Mouse (Mus musculus): ENCODE measurements around the gene Gm5890.
"Not testable (repeated sequence)": the region's sequence is repeated elsewhere in the genome, so short reads cannot be mapped to it uniquely, and the experiment has no call there.

The Gm5890 gene

DNA sequence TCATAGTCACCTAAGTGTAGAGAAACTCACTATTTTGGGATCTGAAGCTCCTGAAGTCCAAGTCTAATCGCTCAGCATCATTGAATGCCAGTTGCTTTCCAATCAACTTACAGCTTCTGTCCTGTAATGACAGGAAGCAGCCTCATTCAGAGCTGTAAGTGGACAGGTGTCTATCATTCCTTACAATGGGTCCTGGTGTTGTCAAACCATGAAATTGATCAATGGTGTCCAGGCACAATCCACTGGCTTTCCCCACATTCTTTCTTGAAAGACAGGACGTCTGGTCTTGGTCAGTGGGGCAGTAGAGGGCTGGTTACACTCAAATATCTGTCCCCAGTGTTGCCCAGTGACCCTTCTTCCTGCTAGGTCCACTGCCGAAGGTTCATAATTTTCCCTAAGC is at the start of gene Gm5890:
TSS of gene Gm5890 (minus strand) at position 101 of the 400 bp plus-strand sequence.
- in situ Hi-C loops (cut with MboI; ENCODE audit: unreplicated experiment in 2 of 2) = not testable (repeated sequence)

DNA sequence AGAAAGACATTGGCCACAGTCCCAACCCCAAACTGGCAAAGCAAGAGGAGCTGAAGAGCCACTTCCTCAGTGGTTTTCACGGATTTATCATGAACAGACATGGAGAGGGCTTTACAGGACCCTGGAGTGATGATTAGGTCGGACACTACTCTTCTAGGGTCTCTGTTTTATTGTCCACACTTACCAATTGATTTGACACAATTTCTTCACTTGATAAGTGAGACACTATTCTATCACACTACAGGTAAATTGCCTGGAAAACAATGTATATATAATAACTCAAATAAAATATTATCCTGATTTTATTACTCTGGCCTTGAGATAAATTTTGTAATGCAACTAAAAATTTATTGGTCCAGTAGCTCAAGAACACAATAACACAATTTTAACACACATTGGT is 28.9 kb downstream of the Gm5890 start, which contains the start of gene Gm4498:
TSS of gene Gm4498 (minus strand) at position 101 of the 400 bp plus-strand sequence.
- in situ Hi-C loops (cut with MboI; ENCODE audit: unreplicated experiment in 2 of 2) = not testable (repeated sequence)
